8 mouse cellular contexts compared by ENCODE assay signal in genomic region chr14:54430406-54431145, GRCm38 (mm10). TPM values are rescaled to one million over a fixed set of nuclear protein-coding genes. Genes with fewer than 3 reads are reported as not detected.
DNase-seq lines count a peak whose midpoint lies in the region; ATAC-seq and TF ChIP-seq lines count a peak whose summit lies in the region.

No protein-coding gene starts in this region.

- H3K36me3 ChIP-seq in heart, embryonic 10.5 days: peaks cover 20% of the 10 kb centered on the region
- H3K36me3 ChIP-seq in embryonic facial prominence, embryonic 10.5 days (replicated peaks): peaks cover 24% of the 10 kb centered on the region
- 0 out of 2 replicates have a peak, but pooled peaks cover 5% of the 10 kb centered on the region for H3K36me3 ChIP-seq in hindbrain, embryonic 16.5 days (ENCODE audit: control insufficient read depth, insufficient read depth, low read length)
- H3K36me3 ChIP-seq in midbrain, postnatal 0 days (ENCODE audit: insufficient read depth, low read length): peaks cover 5% of the 10 kb centered on the region; the same call in 1 of the 2 replicates

- H3K9me3 ChIP-seq in heart, embryonic 10.5 days: no peaks in the 10 kb centered on the region
- H3K9me3 ChIP-seq in embryonic facial prominence, embryonic 10.5 days: no peaks in the 10 kb centered on the region
- H3K9me3 ChIP-seq in hindbrain, embryonic 16.5 days (ENCODE audit: control insufficient read depth, low read length): no peaks in the 10 kb centered on the region
- H3K9me3 ChIP-seq in midbrain, postnatal 0 days (ENCODE audit: low read length): no peaks in the 10 kb centered on the region

- peak overlapping the region; percentile 78 for H3K9ac ChIP-seq in hindbrain, embryonic 16.5 days (ENCODE audit: low read depth, low read length)
- peak overlapping the region; percentile 59; the same call in 1 of the 2 replicates for H3K9ac ChIP-seq in midbrain, postnatal 0 days (replicated peaks; ENCODE audit: low read length, poor library complexity, severe bottlenecking)

- peak overlapping the region; percentile 100 for H3K27ac ChIP-seq in heart, embryonic 10.5 days
- H3K27ac ChIP-seq in embryonic facial prominence, embryonic 10.5 days (replicated peaks): peak overlapping the region; percentile 98
- H3K27ac ChIP-seq in hindbrain, embryonic 16.5 days (ENCODE audit: low read depth, low read length): peak overlapping the region; percentile 90
- H3K27ac ChIP-seq in midbrain, postnatal 0 days (ENCODE audit: low read depth, low read length): peak overlapping the region; percentile 62

- no peak for TF ChIP-seq CTCF in midbrain, postnatal 0 days (IDR thresholded peaks at IDR 0.05)

- peak overlapping the region; percentile 90 for H3K4me3 ChIP-seq in heart, embryonic 10.5 days
- H3K4me3 ChIP-seq in embryonic facial prominence, embryonic 10.5 days: peak overlapping the region; percentile 88
- H3K4me3 ChIP-seq in hindbrain, embryonic 16.5 days (ENCODE audit: low read length): peak overlapping the region; percentile 63
- H3K4me3 ChIP-seq in midbrain, postnatal 0 days (ENCODE audit: low read depth, low read length): peak overlapping the region; percentile 51

- peaks cover 60% of the 10 kb centered on the region for H3K4me1 ChIP-seq in heart, embryonic 10.5 days
- peaks cover 72% of the 10 kb centered on the region for H3K4me1 ChIP-seq in embryonic facial prominence, embryonic 10.5 days
- H3K4me1 ChIP-seq in hindbrain, embryonic 16.5 days (ENCODE audit: control insufficient read depth, insufficient read depth, low read depth, low read length): peaks cover 24% of the 10 kb centered on the region
- peaks cover 5% of the 10 kb centered on the region; the same call in 1 of the 2 replicates for H3K4me1 ChIP-seq in midbrain, postnatal 0 days (ENCODE audit: insufficient read depth, low read length)

- no peak for ATAC-seq in hindbrain, embryonic 16.5 days
- no peak for ATAC-seq in midbrain, postnatal 0 days (ENCODE audit: low FRiP score)
- no peak for ATAC-seq in granulocyte monocyte progenitor cell, adult 5-6 weeks (replicated peaks; ENCODE audit: poor library complexity, severe bottlenecking)
- ATAC-seq in monocyte, adult 5-6 weeks (replicated peaks; ENCODE audit: insufficient number of reproducible peaks, low FRiP score, low TSS enrichment, poor library complexity, severe bottlenecking): no peak

- 2% methylated on average over 18 of the region's 18 CpGs for WGBS in heart, embryonic 10.5 days
- WGBS in embryonic facial prominence, embryonic 10.5 days: 5% methylated on average over 18 of the region's 18 CpGs
- 4% methylated on average over 18 of the region's 18 CpGs for WGBS in hindbrain, embryonic 16.5 days
- 13% methylated on average over 18 of the region's 18 CpGs for WGBS in midbrain, postnatal 0 days

- H3K27me3 ChIP-seq in heart, embryonic 10.5 days (ENCODE audit: insufficient read depth, poor library complexity, severe bottlenecking): no peaks in the 10 kb centered on the region
- peaks cover 29% of the 10 kb centered on the region for H3K27me3 ChIP-seq in embryonic facial prominence, embryonic 10.5 days (replicated peaks; ENCODE audit: low read depth, poor library complexity, severe bottlenecking)
- peaks cover 3% of the 10 kb centered on the region; the same call in 1 of the 2 replicates for H3K27me3 ChIP-seq in hindbrain, embryonic 16.5 days (replicated peaks; ENCODE audit: control insufficient read depth, insufficient read depth, low read length)
- H3K27me3 ChIP-seq in midbrain, postnatal 0 days (ENCODE audit: insufficient read depth, low read length): no peaks in the 10 kb centered on the region

- DNase-seq in heart, embryonic 10.5 days (ENCODE audit: low spot score): no peak
- DNase-seq in heart, adult 9 months (ENCODE audit: low spot score in 2 of 2): no peak
- DNase-seq in embryonic facial prominence, embryonic 10.5 days (ENCODE audit: low spot score): peak; percentile 54
- no peak for DNase-seq in midbrain, postnatal 0 days (ENCODE audit: low spot score)
- no peak for DNase-seq in urinary bladder, postnatal 4 days (ENCODE audit: low spot score in 2 of 2)

- H3K4me2 ChIP-seq in hindbrain, embryonic 16.5 days (ENCODE audit: low read length): peak overlapping the region; percentile 78
- H3K4me2 ChIP-seq in midbrain, postnatal 0 days (ENCODE audit: low read depth, low read length, poor library complexity, severe bottlenecking): peak overlapping the region; percentile 60

RNA-seq across cellular contexts. Expression of gene Mmp14, which starts 0.8 kb away (rescaled TPM):
- polyA plus RNA-seq in heart, embryonic 10.5 days (2016; fragmentation: Nextera tagmentation; extraction: Ambion mirVana): 80.3 and 108 TPM in 2 replicates
- polyA plus RNA-seq in embryonic facial prominence, embryonic 10.5 days (2016; fragmentation: Nextera tagmentation; extraction: Ambion mirVana): 62.7 and 69.5 TPM in 2 replicates
- 45.1 and 56.1 TPM in 2 replicates for polyA plus RNA-seq in hindbrain, embryonic 16.5 days (2015; fragmentation: Nextera tagmentation; extraction: Ambion mirVana)
- total RNA-seq in midbrain, postnatal 0 days (2014; rRNA removed): 46.4 and 48.9 TPM in 2 replicates
- polyA plus RNA-seq in midbrain, postnatal 0 days (2015; fragmentation: Nextera tagmentation; extraction: Ambion mirVana): 40.6 and 41.8 TPM in 2 replicates
- total RNA-seq in granulocyte monocyte progenitor cell, adult 5-6 weeks (2014; fragmentation: Nextera tagmentation): not detected in 2 replicates
- total RNA-seq in granulocyte monocyte progenitor cell, adult 5-6 weeks (2017): not detected in 2 replicates
- 0.78 to 0.96 TPM in 2 of 3 replicates, not detected in the other for total RNA-seq in monocyte, adult 5-6 weeks (2017)

RNA-seq across cellular contexts. Expression of gene Mrpl52, which starts 3.9 kb away (rescaled TPM):
- polyA plus RNA-seq in heart, embryonic 10.5 days (2016; fragmentation: Nextera tagmentation; extraction: Ambion mirVana): 222 and 228 TPM in 2 replicates
- polyA plus RNA-seq in embryonic facial prominence, embryonic 10.5 days (2016; fragmentation: Nextera tagmentation; extraction: Ambion mirVana): 201 and 207 TPM in 2 replicates
- polyA plus RNA-seq in hindbrain, embryonic 16.5 days (2015; fragmentation: Nextera tagmentation; extraction: Ambion mirVana): 218 and 228 TPM in 2 replicates
- 98.6 and 104 TPM in 2 replicates for total RNA-seq in midbrain, postnatal 0 days (2014; rRNA removed)
- 296 and 303 TPM in 2 replicates for polyA plus RNA-seq in midbrain, postnatal 0 days (2015; fragmentation: Nextera tagmentation; extraction: Ambion mirVana)
- total RNA-seq in granulocyte monocyte progenitor cell, adult 5-6 weeks (2014; fragmentation: Nextera tagmentation): 63.7 and 100 TPM in 2 replicates
- total RNA-seq in granulocyte monocyte progenitor cell, adult 5-6 weeks (2017): 34.0 and 40.1 TPM in 2 replicates
- total RNA-seq in monocyte, adult 5-6 weeks (2017): 49.3 to 72.4 TPM (median 52.8 TPM) in 3 replicates

RNA-seq across cellular contexts. Expression of gene Slc7a7, which starts 13.0 kb away (rescaled TPM):
- polyA plus RNA-seq in heart, embryonic 10.5 days (2016; fragmentation: Nextera tagmentation; extraction: Ambion mirVana): 6.2 and 8.4 TPM in 2 replicates
- 3.6 and 4.2 TPM in 2 replicates for polyA plus RNA-seq in embryonic facial prominence, embryonic 10.5 days (2016; fragmentation: Nextera tagmentation; extraction: Ambion mirVana)
- polyA plus RNA-seq in hindbrain, embryonic 16.5 days (2015; fragmentation: Nextera tagmentation; extraction: Ambion mirVana): 4.9 and 5.9 TPM in 2 replicates
- total RNA-seq in midbrain, postnatal 0 days (2014; rRNA removed): 3.9 and 7.7 TPM in 2 replicates
- 2.4 and 2.9 TPM in 2 replicates for polyA plus RNA-seq in midbrain, postnatal 0 days (2015; fragmentation: Nextera tagmentation; extraction: Ambion mirVana)
- total RNA-seq in granulocyte monocyte progenitor cell, adult 5-6 weeks (2014; fragmentation: Nextera tagmentation): 10.3 and 10.7 TPM in 2 replicates
- total RNA-seq in granulocyte monocyte progenitor cell, adult 5-6 weeks (2017): 3.0 and 3.1 TPM in 2 replicates
- total RNA-seq in monocyte, adult 5-6 weeks (2017): 11.3 to 16.7 TPM (median 13.6 TPM) in 3 replicates

RNA-seq across cellular contexts. Expression of gene Lrp10, which starts 33.4 kb away (rescaled TPM):
- polyA plus RNA-seq in heart, embryonic 10.5 days (2016; fragmentation: Nextera tagmentation; extraction: Ambion mirVana): 44.8 and 51.0 TPM in 2 replicates
- 23.2 and 23.4 TPM in 2 replicates for polyA plus RNA-seq in embryonic facial prominence, embryonic 10.5 days (2016; fragmentation: Nextera tagmentation; extraction: Ambion mirVana)
- polyA plus RNA-seq in hindbrain, embryonic 16.5 days (2015; fragmentation: Nextera tagmentation; extraction: Ambion mirVana): 31.4 and 35.6 TPM in 2 replicates
- total RNA-seq in midbrain, postnatal 0 days (2014; rRNA removed): 40.2 and 42.1 TPM in 2 replicates
- polyA plus RNA-seq in midbrain, postnatal 0 days (2015; fragmentation: Nextera tagmentation; extraction: Ambion mirVana): 29.7 and 31.9 TPM in 2 replicates
- total RNA-seq in granulocyte monocyte progenitor cell, adult 5-6 weeks (2014; fragmentation: Nextera tagmentation): 37.3 and 41.5 TPM in 2 replicates
- 20.0 and 23.7 TPM in 2 replicates for total RNA-seq in granulocyte monocyte progenitor cell, adult 5-6 weeks (2017)
- total RNA-seq in monocyte, adult 5-6 weeks (2017): 49.1 to 94.7 TPM (median 53.7 TPM) in 3 replicates

RNA-seq across cellular contexts. Expression of gene Rem2, which starts 45.3 kb away (rescaled TPM):
- polyA plus RNA-seq in heart, embryonic 10.5 days (2016; fragmentation: Nextera tagmentation; extraction: Ambion mirVana): 2.4 and 3.8 TPM in 2 replicates
- 9.1 and 9.9 TPM in 2 replicates for polyA plus RNA-seq in embryonic facial prominence, embryonic 10.5 days (2016; fragmentation: Nextera tagmentation; extraction: Ambion mirVana)
- polyA plus RNA-seq in hindbrain, embryonic 16.5 days (2015; fragmentation: Nextera tagmentation; extraction: Ambion mirVana): 38.5 and 39.5 TPM in 2 replicates
- total RNA-seq in midbrain, postnatal 0 days (2014; rRNA removed): 35.6 and 47.4 TPM in 2 replicates
- polyA plus RNA-seq in midbrain, postnatal 0 days (2015; fragmentation: Nextera tagmentation; extraction: Ambion mirVana): 33.0 and 34.0 TPM in 2 replicates
- not detected in 2 replicates for total RNA-seq in granulocyte monocyte progenitor cell, adult 5-6 weeks (2014; fragmentation: Nextera tagmentation)
- total RNA-seq in granulocyte monocyte progenitor cell, adult 5-6 weeks (2017): not detected in 2 replicates
- 0.68 TPM in 1 of 3 replicates, not detected in the others for total RNA-seq in monocyte, adult 5-6 weeks (2017)
